Mouse (Mus musculus): ENCODE data around the gene Trim46. TPM values are rescaled to one million over a fixed set of nuclear protein-coding genes. Genes with fewer than 3 reads are reported as not detected.
A peak's percentile ranks its signal among the peaks of the same experiment; 100 is the strongest.

Trim46 gene
- polyA plus RNA-seq, 1 experiment from 2014 or later: 25.1 TPM

DNA sequence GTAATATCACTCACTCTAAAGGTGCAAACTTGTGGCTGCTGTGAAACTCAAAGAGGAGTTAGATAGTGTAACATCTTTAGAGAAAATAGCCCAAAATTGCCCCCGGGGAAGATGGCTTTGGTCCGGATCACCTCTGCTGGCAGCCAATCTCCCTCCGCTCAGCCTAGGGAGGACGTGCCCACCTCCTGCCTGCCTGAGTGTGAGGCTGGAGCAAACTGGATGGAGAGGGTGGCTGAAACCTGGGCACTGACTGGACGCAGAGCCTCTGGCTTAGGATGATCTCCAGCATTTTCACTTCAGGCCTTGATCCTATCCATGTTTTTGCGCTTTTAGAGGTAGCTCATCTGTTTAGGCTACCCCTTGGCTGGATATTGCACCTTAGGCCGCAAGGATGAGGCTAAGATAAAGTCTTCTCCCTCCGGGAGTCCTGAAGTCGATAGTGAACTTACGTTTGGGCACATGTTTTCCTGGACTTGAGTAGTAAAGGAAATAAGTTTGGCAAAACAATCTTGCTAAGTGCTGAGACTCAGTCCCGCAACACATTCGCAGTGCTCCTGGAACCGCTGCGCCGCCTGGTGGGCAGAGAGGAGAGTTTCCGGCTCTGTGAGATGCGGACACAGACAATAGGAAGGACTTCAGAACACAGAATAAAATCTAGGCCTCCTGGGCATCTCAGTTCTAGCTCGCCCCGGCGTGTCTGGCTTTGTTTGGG lies 35.6 kb upstream of the Trim46 start:
- peaks cover 57% of the 10 kb centered on the region for H3K27me3 ChIP-seq
- H3K36me3 ChIP-seq (replicated peaks): no peaks in the 10 kb centered on the region
- H3K4me3 ChIP-seq (replicated peaks): peak overlapping the region; percentile 45
- peak overlapping the region; percentile 87 for H3K4me2 ChIP-seq
- ATAC-seq (ENCODE audit: low FRiP score): no peak
- H3K9ac ChIP-seq: no peak overlapping the region; the same call in 1 of the 2 replicates
- no peak overlapping the region for H3K27ac ChIP-seq
- no peaks in the 10 kb centered on the region for H3K9me3 ChIP-seq
- peaks cover 43% of the 10 kb centered on the region for H3K4me1 ChIP-seq
- 13% methylated on average over 20 of the region's 20 CpGs for WGBS

DNA sequence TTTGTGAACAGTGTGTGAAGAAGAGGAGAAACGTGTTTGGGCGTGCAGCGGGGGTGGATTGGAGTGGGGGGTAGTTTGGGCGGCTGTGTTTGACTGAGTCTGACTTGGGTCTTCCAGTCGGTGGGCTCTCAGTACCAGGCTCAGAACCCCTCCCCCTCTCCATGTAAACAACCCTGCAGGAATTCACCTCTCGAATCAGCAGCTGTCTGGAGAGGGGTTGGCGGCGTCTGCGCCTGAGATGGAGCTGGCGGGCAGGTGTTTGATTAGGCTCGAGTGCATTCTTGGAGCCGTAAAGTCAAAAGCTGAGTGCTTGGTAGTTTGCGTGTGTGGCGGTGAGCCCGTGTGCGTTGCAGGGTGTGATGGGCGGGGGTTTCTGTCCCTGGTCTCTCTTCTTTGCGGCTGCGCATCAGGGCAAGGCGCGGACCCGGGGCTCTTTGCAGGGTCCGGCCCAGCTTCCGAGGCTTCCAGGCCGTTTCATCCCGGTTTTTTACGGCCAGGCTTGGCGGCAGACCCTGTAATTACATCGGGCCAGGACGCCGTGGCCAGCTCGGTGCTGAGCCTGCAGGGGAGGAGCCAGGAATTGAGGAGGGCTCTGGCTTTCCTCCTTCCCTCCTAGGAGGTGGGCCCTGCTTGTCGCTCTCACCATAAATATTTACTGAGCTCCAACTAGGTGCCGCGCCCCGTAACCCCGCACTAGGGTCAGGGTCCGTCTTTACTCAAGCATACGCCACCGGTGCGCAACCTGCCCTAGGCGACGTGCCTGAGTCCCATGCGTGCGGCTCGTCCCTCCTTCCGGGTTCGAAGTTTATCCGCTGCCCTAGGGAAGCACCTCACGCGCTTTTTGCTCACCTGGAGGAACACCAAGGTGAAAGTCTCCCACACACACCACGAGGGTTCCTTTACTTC lies 34.8 kb upstream of the Trim46 start, which contains the start of gene Efna1:
Gene Efna1, minus strand, starts transcription at position 537 of the 906 bp plus-strand sequence.
- Histone ChIP-seq H3K27ac (peak within 1 kb of the TSS; percentile 25; the same call in 1 of the 2 replicates), H3K27me3 (peaks cover 57% of the 10 kb centered on the region), H3K9ac (peak within 1 kb of the TSS; percentile 52), H3K4me3 (replicated peaks) (peak within 1 kb of the TSS; percentile 45), H3K4me2 (peak within 1 kb of the TSS; percentile 87), H3K4me1 (peaks cover 43% of the 10 kb centered on the region), H3K9me3 (no peaks in the 10 kb centered on the region), H3K36me3 (replicated peaks) (no peaks in the 10 kb centered on the region)
- 1% methylated on average over 52 of the region's 52 CpGs for WGBS
- ATAC-seq (ENCODE audit: low FRiP score): peak; percentile 49

DNA sequence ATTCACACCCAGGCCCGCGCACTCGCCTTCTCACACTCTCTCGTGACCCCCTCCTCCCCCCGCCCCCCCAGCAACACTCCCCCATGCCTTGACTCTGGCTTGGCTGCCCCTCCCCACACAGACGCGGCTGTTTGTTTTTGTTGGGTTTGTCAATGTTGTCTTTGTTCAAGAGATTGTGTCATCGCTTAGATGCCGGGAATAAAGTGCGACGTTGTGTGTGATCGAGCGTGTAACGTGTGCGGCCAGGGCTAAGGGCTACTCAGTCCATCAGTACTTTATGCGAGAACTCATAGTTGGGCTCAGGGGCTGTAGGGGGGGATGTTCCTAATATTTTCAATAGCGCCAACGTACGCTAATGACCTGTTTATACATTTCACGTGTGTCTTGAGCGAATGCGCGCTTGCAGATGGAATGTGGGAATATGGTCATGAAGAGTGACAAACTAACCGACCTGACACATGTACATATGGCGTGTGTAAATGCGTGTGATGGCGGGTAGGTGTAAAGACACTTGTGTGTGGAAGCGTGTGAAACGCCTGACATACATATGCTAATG lies 34.0 kb upstream of the Trim46 start:
- Histone ChIP-seq H3K27ac (peak overlapping the region; percentile 61; the same call in 1 of the 2 replicates), H3K36me3 (replicated peaks) (no peaks in the 10 kb centered on the region), H3K4me1 (peaks cover 43% of the 10 kb centered on the region), H3K9me3 (no peaks in the 10 kb centered on the region), H3K9ac (peak overlapping the region; percentile 52), H3K4me2 (peak overlapping the region; percentile 87), H3K4me3 (replicated peaks) (peak overlapping the region; percentile 45), H3K27me3 (peaks cover 57% of the 10 kb centered on the region)
- peak; percentile 20; the same call in 1 of the 2 replicates for ATAC-seq (ENCODE audit: low FRiP score)
- WGBS: under 1% methylated on average over 29 of the region's 29 CpGs

DNA sequence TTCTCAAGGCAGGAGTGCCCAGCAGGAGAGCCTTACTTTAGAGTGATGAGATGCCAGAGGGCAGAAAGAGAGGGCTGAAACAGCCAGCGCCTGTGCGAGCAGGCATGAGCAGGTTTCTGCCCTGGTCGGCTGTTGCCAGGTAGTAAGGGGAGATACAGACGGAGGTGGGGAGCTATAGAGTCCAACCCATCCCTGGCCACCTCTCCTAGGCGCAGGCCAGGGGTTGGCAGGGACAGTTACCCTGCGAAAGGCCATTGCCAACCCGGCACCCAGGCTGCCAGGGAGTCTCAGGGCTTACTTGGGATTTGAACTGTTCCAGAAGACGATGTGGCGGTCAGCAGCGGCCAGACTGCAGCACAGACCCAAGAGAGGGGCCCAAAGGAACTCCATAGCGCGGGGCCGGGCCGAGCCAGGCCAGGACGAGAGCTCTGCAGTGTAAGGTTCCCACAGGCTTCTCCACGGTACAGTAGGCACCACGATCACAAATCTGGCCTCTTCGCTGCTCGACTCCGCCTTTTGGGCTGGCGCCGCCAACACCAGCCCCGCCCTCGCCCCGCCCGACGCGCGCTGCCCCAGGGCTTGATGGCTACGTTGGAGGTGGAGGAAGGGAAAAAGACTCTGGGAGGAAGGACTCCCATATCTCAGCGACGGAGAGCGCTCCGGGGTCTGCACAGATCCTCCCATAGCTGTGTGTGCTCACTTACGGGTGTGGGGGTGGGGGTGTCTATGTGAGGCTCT lies 33.2 kb upstream of the Trim46 start:
- peak; percentile 71 for ATAC-seq (ENCODE audit: low FRiP score)
- WGBS: 2% methylated on average over 35 of the region's 35 CpGs
- H3K4me2 ChIP-seq: peak overlapping the region; percentile 87
- H3K9ac ChIP-seq: peak overlapping the region; percentile 52
- H3K27me3 ChIP-seq: peaks cover 53% of the 10 kb centered on the region
- no peaks in the 10 kb centered on the region for H3K9me3 ChIP-seq
- H3K27ac ChIP-seq: peak overlapping the region; percentile 61; the same call in 1 of the 2 replicates
- peaks cover 43% of the 10 kb centered on the region for H3K4me1 ChIP-seq
- no peaks in the 10 kb centered on the region for H3K36me3 ChIP-seq (replicated peaks)
- peak overlapping the region; percentile 45 for H3K4me3 ChIP-seq (replicated peaks)

DNA sequence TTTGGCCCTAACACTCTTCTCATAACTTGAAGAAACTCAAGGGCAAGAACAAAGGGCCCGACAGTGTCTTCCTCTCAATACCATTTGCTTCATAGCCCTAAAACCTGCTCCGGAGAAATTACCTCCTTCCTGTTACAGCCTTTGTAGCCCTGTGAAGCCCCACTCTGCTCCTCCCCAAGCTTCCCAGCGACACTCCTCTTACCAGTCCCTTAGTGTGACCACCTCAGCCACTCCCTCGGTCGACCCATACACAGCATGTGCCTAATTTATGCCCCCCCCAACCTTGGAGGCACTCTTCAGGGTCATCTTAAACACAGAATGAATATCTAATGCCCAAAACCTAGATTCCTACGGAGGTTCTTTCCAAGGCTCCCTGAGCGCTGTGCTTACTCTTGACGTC lies 32.5 kb upstream of the Trim46 start:
- Histone ChIP-seq H3K4me3 (replicated peaks) (peak overlapping the region; percentile 45; the same call in 1 of the 2 replicates), H3K36me3 (replicated peaks) (no peaks in the 10 kb centered on the region), H3K4me1 (peaks cover 43% of the 10 kb centered on the region), H3K9me3 (no peaks in the 10 kb centered on the region), H3K27me3 (peaks cover 53% of the 10 kb centered on the region), H3K4me2 (peak overlapping the region; percentile 87), H3K9ac (no peak overlapping the region), H3K27ac (0 out of 2 replicates have a peak overlapping the region, but pooled peaks have one; percentile 61)
- no peak for ATAC-seq (ENCODE audit: low FRiP score)
- WGBS: 26% methylated on average over 8 of the region's 8 CpGs

DNA sequence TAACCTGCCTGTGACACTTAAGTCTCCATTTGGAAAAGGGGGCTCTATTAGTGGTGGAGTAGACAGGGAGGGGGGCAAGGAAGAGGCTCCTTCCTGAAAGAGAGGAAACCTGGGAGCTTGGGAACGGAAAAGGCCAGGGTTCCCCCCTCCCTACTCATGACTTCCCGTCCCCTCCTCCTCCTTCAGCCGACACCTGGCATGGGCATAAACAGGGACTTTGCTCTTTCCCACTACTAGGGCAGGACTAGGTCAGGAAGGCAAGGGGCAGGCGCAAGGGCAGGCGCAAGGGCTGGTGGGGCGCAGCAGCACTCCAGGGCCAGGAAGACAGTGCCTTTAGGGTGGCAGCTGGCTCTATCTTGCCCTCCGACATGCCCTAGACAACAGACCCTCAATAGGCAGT lies 32.0 kb upstream of the Trim46 start:
- Histone ChIP-seq H3K4me2 (peak overlapping the region; percentile 24; the same call in 1 of the 2 replicates), H3K4me3 (replicated peaks) (0 out of 2 replicates have a peak overlapping the region, but pooled peaks have one; percentile 8)
- WGBS: 74% methylated on average over 6 of the region's 7 CpGs

DNA sequence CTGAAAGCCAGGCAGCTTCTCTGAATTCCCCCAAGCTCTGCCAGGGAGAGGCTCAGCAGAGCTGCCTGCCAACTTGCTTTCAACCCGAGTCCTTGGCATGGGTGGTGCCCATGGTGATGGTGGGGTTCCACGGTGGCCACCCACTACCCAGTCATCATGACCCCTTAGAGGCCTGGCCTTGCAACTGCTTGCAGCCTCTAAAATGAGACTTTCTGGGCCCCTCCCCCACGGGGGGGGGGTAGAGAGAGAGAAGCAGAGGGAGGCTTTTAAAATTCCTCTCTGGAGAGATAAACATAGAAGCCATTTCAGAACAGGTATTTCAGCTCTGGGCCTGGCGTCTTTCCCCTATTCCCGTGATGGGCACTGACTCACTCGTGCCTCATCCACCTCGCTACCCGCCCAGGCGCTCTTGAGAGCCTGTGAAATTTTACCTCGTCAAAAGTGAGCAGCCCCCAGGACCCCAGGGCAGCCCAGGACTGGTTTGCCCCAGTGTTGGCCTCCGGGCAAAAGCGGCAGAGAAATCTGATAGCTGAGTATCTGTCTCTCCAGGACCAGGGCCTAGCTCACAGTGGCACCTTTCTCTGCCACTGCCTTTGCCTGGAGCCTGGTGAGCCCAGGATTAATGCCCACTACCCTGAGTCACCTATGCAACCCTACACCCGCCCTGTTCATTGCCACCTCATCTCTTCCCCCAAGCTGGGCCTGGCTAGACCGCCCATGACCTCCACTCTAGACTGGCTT lies 31.3 kb upstream of the Trim46 start:
- peaks cover 51% of the 10 kb centered on the region for H3K27me3 ChIP-seq
- H3K36me3 ChIP-seq (replicated peaks): no peaks in the 10 kb centered on the region
- H3K9me3 ChIP-seq: no peaks in the 10 kb centered on the region
- WGBS: 54% methylated on average over 14 of the region's 14 CpGs
- no peak for ATAC-seq (ENCODE audit: low FRiP score)
- H3K4me1 ChIP-seq: peaks cover 43% of the 10 kb centered on the region
- H3K4me3 ChIP-seq (replicated peaks): no peak overlapping the region
- peak overlapping the region; percentile 29; the same call in 1 of the 2 replicates for H3K9ac ChIP-seq
- no peak overlapping the region for H3K27ac ChIP-seq
- H3K4me2 ChIP-seq: peak overlapping the region; percentile 24

More for the DNA sequence above, 32.0 kb upstream of the Trim46 start:
- Histone ChIP-seq H3K9me3 (no peaks in the 10 kb centered on the region), H3K27me3 (peaks cover 52% of the 10 kb centered on the region), H3K36me3 (replicated peaks) (no peaks in the 10 kb centered on the region), H3K9ac (peak overlapping the region; percentile 33; the same call in 1 of the 2 replicates), H3K4me1 (peaks cover 43% of the 10 kb centered on the region), H3K27ac (no peak overlapping the region)
- no peak for ATAC-seq (ENCODE audit: low FRiP score)

DNA sequence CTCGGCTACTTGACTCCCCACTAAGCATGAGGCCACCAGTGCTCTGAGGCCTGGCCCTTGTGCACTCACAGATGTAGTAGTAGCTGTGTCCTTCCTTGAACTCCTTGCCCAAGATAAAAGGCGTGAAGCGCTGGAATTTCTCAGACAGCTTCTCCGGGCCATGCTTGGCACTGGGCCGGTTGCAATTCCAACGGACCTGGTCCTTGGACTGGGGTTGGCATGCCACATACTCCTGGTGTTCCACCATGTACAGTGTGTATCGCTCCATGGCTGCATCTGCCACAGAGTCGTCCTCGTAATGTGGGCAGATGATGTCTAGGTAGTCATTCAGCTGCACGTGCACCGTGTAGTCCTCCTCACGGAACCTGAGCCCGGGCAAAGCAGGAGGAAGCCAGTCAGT lies 30.0 kb upstream of the Trim46 start:
- no peaks in the 10 kb centered on the region for H3K36me3 ChIP-seq (replicated peaks)
- H3K27me3 ChIP-seq: peaks cover 51% of the 10 kb centered on the region
- H3K4me2 ChIP-seq: no peak overlapping the region
- H3K4me3 ChIP-seq (replicated peaks): no peak overlapping the region
- no peak overlapping the region for H3K9ac ChIP-seq
- ATAC-seq (ENCODE audit: low FRiP score): no peak
- H3K27ac ChIP-seq: no peak overlapping the region
- WGBS: 90% methylated on average over 13 of the region's 13 CpGs
- no peaks in the 10 kb centered on the region for H3K9me3 ChIP-seq
- H3K4me1 ChIP-seq: peaks cover 35% of the 10 kb centered on the region

DNA sequence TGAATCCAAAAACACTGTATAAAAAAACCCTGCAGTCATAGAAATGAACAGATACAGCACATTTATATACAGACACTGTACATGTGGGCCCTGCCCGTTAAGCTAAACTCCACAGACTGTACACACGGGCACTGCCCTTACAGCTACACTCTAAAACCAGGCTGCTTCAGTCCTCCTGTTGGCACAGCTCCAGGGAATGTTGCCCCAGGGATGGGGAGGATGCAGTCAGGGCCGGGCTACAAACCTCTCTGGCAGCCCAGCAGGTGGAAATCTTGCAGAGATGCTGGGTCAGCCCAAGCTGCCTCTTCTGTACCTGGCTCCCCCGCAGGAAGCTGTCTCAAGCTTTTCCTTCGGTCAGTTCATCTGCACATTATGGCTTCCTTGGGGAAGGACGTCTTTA lies 25.7 kb upstream of the Trim46 start:
- H3K36me3 ChIP-seq (replicated peaks): no peaks in the 10 kb centered on the region; the same call in 1 of the 2 replicates
- H3K4me3 ChIP-seq (replicated peaks): no peak overlapping the region
- H3K4me1 ChIP-seq: peaks cover 39% of the 10 kb centered on the region
- no peak overlapping the region for H3K27ac ChIP-seq
- H3K27me3 ChIP-seq: peaks cover 23% of the 10 kb centered on the region; the same call in 1 of the 2 replicates
- H3K4me2 ChIP-seq: no peak overlapping the region
- H3K9me3 ChIP-seq: no peaks in the 10 kb centered on the region
- ATAC-seq (ENCODE audit: low FRiP score): no peak
- no peak overlapping the region for H3K9ac ChIP-seq
- whole genome bisulfite sequencing: 61% methylated on average over 6 of the region's 6 CpGs

DNA sequence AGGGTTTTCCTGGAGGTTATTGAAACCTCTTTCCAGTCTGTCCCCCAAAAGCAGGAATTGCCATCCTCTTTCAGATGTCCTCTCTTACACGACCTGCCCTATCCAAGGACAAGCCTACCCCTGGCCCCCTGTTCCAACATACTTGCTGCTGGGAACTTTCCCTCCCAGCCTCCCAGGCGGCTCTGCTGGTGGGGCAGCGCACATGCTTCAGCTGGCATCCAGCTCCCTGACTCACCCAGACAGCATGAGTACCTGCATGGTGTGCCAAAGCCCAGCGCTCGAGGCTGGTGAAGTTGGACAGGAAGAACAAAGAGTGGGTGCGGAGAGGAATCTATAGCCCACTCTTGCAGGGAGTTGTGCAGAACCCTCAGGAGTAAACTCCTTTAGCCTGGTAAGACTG lies 24.8 kb upstream of the Trim46 start:
- peaks cover 23% of the 10 kb centered on the region; the same call in 1 of the 2 replicates for H3K27me3 ChIP-seq
- peak overlapping the region; percentile 75 for H3K4me2 ChIP-seq
- 70% methylated on average over 6 of the region's 6 CpGs for WGBS
- peak overlapping the region; percentile 67; the same call in 1 of the 2 replicates for H3K9ac ChIP-seq
- H3K36me3 ChIP-seq (replicated peaks): no peaks in the 10 kb centered on the region; the same call in 1 of the 2 replicates
- peak overlapping the region; percentile 50 for H3K4me3 ChIP-seq (replicated peaks)
- no peak for ATAC-seq (ENCODE audit: low FRiP score)
- peak overlapping the region; percentile 54; the same call in 1 of the 2 replicates for H3K27ac ChIP-seq
- peaks cover 44% of the 10 kb centered on the region for H3K4me1 ChIP-seq
- no peaks in the 10 kb centered on the region for H3K9me3 ChIP-seq
